Mouse (Mus musculus): ENCODE results near the gene Stk11. TPM values are rescaled to one million over a fixed set of nuclear protein-coding genes. Genes with fewer than 3 reads are reported as not detected.
A peak's percentile ranks its signal among the peaks of the same experiment; 100 is the strongest.

Stk11 gene
- polyA plus RNA-seq, 1 experiment from 2014 or later = 11.7 TPM

DNA sequence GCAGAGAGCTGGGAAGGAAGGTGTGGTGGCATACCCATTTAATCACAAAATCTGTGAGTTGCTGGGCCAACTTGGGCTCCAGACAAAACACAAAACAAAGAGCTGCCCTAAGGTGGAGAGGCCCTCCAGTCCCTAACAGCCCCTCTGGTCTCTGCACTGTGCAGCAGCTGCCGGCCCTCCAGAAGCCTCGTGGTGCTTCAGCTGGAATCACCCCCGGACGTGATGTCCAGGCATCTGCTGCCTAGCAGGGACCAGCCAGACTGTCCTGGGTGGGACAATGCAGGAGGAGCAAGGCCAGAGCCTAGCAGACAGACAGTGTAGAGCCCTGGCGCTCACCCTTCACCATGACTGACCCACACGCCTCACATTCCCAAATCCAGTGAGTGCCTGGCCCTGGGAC lies 24.1 kb upstream of the Stk11 start:
- Histone ChIP-seq H3K9ac (ENCODE audit: low read depth, low read length) (no peak overlapping the region), H3K4me1 (replicated peaks; ENCODE audit: control insufficient read depth, insufficient read depth, low read length) (no peaks in the 10 kb centered on the region), H3K4me3 (ENCODE audit: low read depth, low read length) (no peak overlapping the region), H3K9me3 (ENCODE audit: control insufficient read depth) (no peaks in the 10 kb centered on the region), H3K27ac (ENCODE audit: low read depth, low read length) (no peak overlapping the region), H3K4me2 (replicated peaks; ENCODE audit: low read depth) (no peak overlapping the region), H3K27me3 (replicated peaks; ENCODE audit: control insufficient read depth, insufficient read depth, low read length) (no peaks in the 10 kb centered on the region), H3K36me3 (ENCODE audit: control insufficient read depth, insufficient read depth) (peaks cover 15% of the 10 kb centered on the region; the same call in 1 of the 2 replicates)
- WGBS = 87% methylated on average over 6 of the region's 6 CpGs
- TF ChIP-seq CTCF (IDR thresholded peaks at IDR 0.05; ENCODE audit: low read depth) = no peak
- no peak for ATAC-seq

GRCm38 (mm10) chr10:80092690-80093089 lies 22.9 kb upstream of the Stk11 start:
- ATAC-seq = no peak
- Histone ChIP-seq H3K4me3 (ENCODE audit: low read depth, low read length) (no peak overlapping the region), H3K4me2 (replicated peaks; ENCODE audit: low read depth) (no peak overlapping the region), H3K36me3 (ENCODE audit: control insufficient read depth, insufficient read depth) (peaks cover 8% of the 10 kb centered on the region; the same call in 1 of the 2 replicates), H3K9ac (ENCODE audit: low read depth, low read length) (no peak overlapping the region), H3K9me3 (ENCODE audit: control insufficient read depth) (no peaks in the 10 kb centered on the region), H3K27ac (ENCODE audit: low read depth, low read length) (no peak overlapping the region), H3K4me1 (replicated peaks; ENCODE audit: control insufficient read depth, insufficient read depth, low read length) (peaks cover 9% of the 10 kb centered on the region; the same call in 1 of the 2 replicates), H3K27me3 (replicated peaks; ENCODE audit: control insufficient read depth, insufficient read depth, low read length) (no peaks in the 10 kb centered on the region)
- TF ChIP-seq CTCF (IDR thresholded peaks at IDR 0.05; ENCODE audit: low read depth) = no peak
- WGBS = 65% methylated on average over 5 of the region's 5 CpGs

DNA sequence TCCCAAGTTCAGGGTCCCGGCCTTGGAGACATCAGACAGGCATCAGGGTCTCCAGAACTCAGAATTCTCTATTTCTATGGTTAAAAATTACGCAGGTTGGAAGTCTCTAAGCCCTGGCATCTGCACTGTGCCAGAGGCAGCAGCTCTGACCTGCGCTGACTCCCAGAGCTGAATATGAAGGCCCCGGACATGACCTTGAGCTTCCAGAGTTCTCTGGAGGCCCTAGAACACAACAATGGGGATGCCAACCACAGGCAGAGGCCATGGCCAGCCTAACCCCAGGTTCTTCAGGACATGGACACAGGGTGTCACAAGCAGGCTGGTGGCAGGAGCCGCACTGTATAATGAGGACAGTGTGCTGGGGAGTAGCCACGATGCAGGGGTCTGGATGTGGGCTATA lies 21.5 kb upstream of the Stk11 start:
- ATAC-seq = no peak
- H3K36me3 ChIP-seq (ENCODE audit: control insufficient read depth, insufficient read depth) = peaks cover 8% of the 10 kb centered on the region; the same call in 1 of the 2 replicates
- no peak overlapping the region for H3K9ac ChIP-seq (ENCODE audit: low read depth, low read length)
- peaks cover 10% of the 10 kb centered on the region; the same call in 1 of the 2 replicates for H3K4me1 ChIP-seq (replicated peaks; ENCODE audit: control insufficient read depth, insufficient read depth, low read length)
- H3K4me3 ChIP-seq (ENCODE audit: low read depth, low read length) = no peak overlapping the region
- H3K9me3 ChIP-seq (ENCODE audit: control insufficient read depth) = no peaks in the 10 kb centered on the region
- no peak overlapping the region for H3K27ac ChIP-seq (ENCODE audit: low read depth, low read length)
- no peak overlapping the region for H3K4me2 ChIP-seq (replicated peaks; ENCODE audit: low read depth)
- H3K27me3 ChIP-seq (replicated peaks; ENCODE audit: control insufficient read depth, insufficient read depth, low read length) = no peaks in the 10 kb centered on the region
- TF ChIP-seq CTCF (IDR thresholded peaks at IDR 0.05; ENCODE audit: low read depth) = no peak
- 91% methylated on average over 6 of the region's 6 CpGs for WGBS

GRCm38 (mm10) chr10:80094684-80095083 lies 20.9 kb upstream of the Stk11 start:
- ATAC-seq = no peak
- Histone ChIP-seq H3K9ac (ENCODE audit: low read depth, low read length) (no peak overlapping the region), H3K27ac (ENCODE audit: low read depth, low read length) (no peak overlapping the region), H3K27me3 (replicated peaks; ENCODE audit: control insufficient read depth, insufficient read depth, low read length) (no peaks in the 10 kb centered on the region), H3K4me2 (replicated peaks; ENCODE audit: low read depth) (no peak overlapping the region), H3K36me3 (ENCODE audit: control insufficient read depth, insufficient read depth) (peaks cover 8% of the 10 kb centered on the region; the same call in 1 of the 2 replicates), H3K9me3 (ENCODE audit: control insufficient read depth) (no peaks in the 10 kb centered on the region), H3K4me1 (replicated peaks; ENCODE audit: control insufficient read depth, insufficient read depth, low read length) (peaks cover 10% of the 10 kb centered on the region; the same call in 1 of the 2 replicates), H3K4me3 (ENCODE audit: low read depth, low read length) (no peak overlapping the region)
- 63% methylated on average over 3 of the region's 3 CpGs for WGBS
- TF ChIP-seq CTCF (IDR thresholded peaks at IDR 0.05; ENCODE audit: low read depth) = no peak

DNA sequence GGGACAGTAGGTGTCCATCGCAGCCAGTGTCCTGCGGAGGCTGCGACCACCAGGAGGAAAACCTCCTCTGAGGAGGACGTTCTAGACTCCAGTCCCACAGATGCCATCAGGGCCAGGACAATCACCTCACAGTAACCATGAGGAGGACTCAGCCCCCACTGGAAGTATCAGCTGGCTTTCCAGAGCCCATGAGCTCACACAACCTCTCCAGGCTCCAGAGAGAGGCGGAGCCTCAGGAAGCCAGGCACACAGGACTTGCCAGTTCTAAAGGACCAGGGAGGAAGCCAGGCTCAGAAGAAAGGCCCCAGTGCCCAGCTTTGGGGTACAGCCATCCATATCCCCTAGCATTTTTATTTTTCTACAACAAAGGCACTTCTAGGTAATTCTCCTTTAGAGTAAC lies 20.1 kb upstream of the Stk11 start:
- ATAC-seq = no peak
- no peak overlapping the region for H3K4me2 ChIP-seq (replicated peaks; ENCODE audit: low read depth)
- TF ChIP-seq CTCF (IDR thresholded peaks at IDR 0.05; ENCODE audit: low read depth) = no peak
- peaks cover 10% of the 10 kb centered on the region; the same call in 1 of the 2 replicates for H3K4me1 ChIP-seq (replicated peaks; ENCODE audit: control insufficient read depth, insufficient read depth, low read length)
- H3K9ac ChIP-seq (ENCODE audit: low read depth, low read length) = no peak overlapping the region
- H3K9me3 ChIP-seq (ENCODE audit: control insufficient read depth) = no peaks in the 10 kb centered on the region
- H3K36me3 ChIP-seq (ENCODE audit: control insufficient read depth, insufficient read depth) = peaks cover 7% of the 10 kb centered on the region; the same call in 1 of the 2 replicates
- no peak overlapping the region for H3K27ac ChIP-seq (ENCODE audit: low read depth, low read length)
- 83% methylated on average over 5 of the region's 5 CpGs for WGBS
- no peaks in the 10 kb centered on the region for H3K27me3 ChIP-seq (replicated peaks; ENCODE audit: control insufficient read depth, insufficient read depth, low read length)
- H3K4me3 ChIP-seq (ENCODE audit: low read depth, low read length) = no peak overlapping the region

DNA sequence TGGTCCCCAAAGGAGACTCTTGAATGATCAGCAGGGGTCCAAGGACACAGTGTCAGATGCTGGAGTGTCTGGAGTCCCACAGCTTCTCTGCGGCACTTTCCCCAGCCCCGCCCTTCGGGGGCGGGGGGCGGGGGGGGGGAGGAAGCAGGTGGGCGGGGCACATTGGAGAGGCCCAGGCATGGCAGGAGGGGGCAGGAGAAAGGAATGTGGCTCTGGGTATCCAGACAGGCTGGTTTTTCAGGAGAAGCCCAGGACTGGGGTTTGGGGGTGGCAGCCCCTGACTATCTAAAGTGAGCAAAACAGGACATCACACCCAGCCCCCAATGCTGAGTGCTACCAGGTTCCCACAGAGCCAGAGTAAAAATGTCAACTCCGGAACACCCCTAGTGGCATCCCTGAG lies 18.3 kb upstream of the Stk11 start:
- Histone ChIP-seq H3K4me1 (replicated peaks; ENCODE audit: control insufficient read depth, insufficient read depth, low read length) (peaks cover 16% of the 10 kb centered on the region; the same call in 1 of the 2 replicates), H3K9ac (ENCODE audit: low read depth, low read length) (0 out of 2 replicates have a peak overlapping the region, but pooled peaks have one; percentile 22), H3K27ac (ENCODE audit: low read depth, low read length) (no peak overlapping the region), H3K4me3 (ENCODE audit: low read depth, low read length) (no peak overlapping the region), H3K9me3 (ENCODE audit: control insufficient read depth) (no peaks in the 10 kb centered on the region), H3K4me2 (replicated peaks; ENCODE audit: low read depth) (0 out of 2 replicates have a peak overlapping the region, but pooled peaks have one; percentile 13), H3K27me3 (replicated peaks; ENCODE audit: control insufficient read depth, insufficient read depth, low read length) (no peaks in the 10 kb centered on the region), H3K36me3 (ENCODE audit: control insufficient read depth, insufficient read depth) (peaks cover 4% of the 10 kb centered on the region; the same call in 1 of the 2 replicates)
- WGBS = 7% methylated on average over 7 of the region's 7 CpGs
- no peak for ATAC-seq
- no peak for TF ChIP-seq CTCF (IDR thresholded peaks at IDR 0.05; ENCODE audit: low read depth)
